Mouse (Mus musculus) embryonic facial prominence, embryonic 12.5 days (tissue): Measurements from ENCODE around the gene Bzw1. TPM values are rescaled to one million over a fixed set of nuclear protein-coding genes. Genes with fewer than 3 reads are reported as not detected.

Experiments used
- ATAC-seq: fragments of 200-750 bp; cut with Nextera tagmentation; 2 replicates; pipeline ENCODE4 v1.8.0; 2017; ENCODE audit not compliant: insufficient number of reproducible peaks, insufficient read depth, low FRiP score, low TSS enrichment
- H3K27ac ChIP-seq: fragments of 300-500 bp; sonication (generic); 2 replicates; pipeline ENCODE4 v1.5.1; 2016; ENCODE audit warnings: mild to moderate bottlenecking
- H3K27me3 ChIP-seq: fragments of 300-500 bp; sonication (generic); 2 replicates; pipeline ENCODE4 v1.6.1; 2016; ENCODE audit warnings: mild to moderate bottlenecking, moderate library complexity
- H3K36me3 ChIP-seq: fragments of 300-500 bp; sonication (generic); 2 replicates; pipeline ENCODE4 v1.6.1; 2016; ENCODE audit warnings: mild to moderate bottlenecking
- H3K4me1 ChIP-seq: fragments of 300-500 bp; sonication (generic); 2 replicates; pipeline ENCODE4 v1.6.1; 2016
- H3K4me2 ChIP-seq: fragments of 300-500 bp; sonication (generic); replicated peaks from 2 replicates; pipeline ENCODE4 v1.6.1; 2016; ENCODE audit warnings: mild to moderate bottlenecking, moderate library complexity
- H3K4me3 ChIP-seq: fragments of 300-500 bp; sonication (generic); 2 replicates; pipeline ENCODE4 v1.5.1; 2016; ENCODE audit warnings: mild to moderate bottlenecking
- H3K9ac ChIP-seq: fragments of 300-500 bp; sonication (generic); 2 replicates; pipeline ENCODE4 v1.6.1; 2016; ENCODE audit warnings: mild to moderate bottlenecking, moderate library complexity
- H3K9me3 ChIP-seq: fragments of 300-500 bp; sonication (generic); 2 replicates; pipeline ENCODE4 v1.6.1; 2016; ENCODE audit warnings: mild to moderate bottlenecking, moderate library complexity
- WGBS: fragments of 180-500 bp; shearing (Covaris S2); methylation state at CpG from one replicate; pipeline ENCODE4 v1.1.7; 2016; 5-methylcytosine and 5-hydroxymethylcytosine counted together
- polyA plus RNA-seq: library from polyadenylated mRNA; unstranded; fragments of >200 nt; fragmentation: Nextera tagmentation; extraction: Ambion mirVana; gene quantifications from 2 replicates; pipeline ENCODE4 v1.2.1, GENCODE M21; 2016

Bzw1 gene
- polyA plus RNA-seq, 1 experiment from 2014 or later = 417 TPM

DNA sequence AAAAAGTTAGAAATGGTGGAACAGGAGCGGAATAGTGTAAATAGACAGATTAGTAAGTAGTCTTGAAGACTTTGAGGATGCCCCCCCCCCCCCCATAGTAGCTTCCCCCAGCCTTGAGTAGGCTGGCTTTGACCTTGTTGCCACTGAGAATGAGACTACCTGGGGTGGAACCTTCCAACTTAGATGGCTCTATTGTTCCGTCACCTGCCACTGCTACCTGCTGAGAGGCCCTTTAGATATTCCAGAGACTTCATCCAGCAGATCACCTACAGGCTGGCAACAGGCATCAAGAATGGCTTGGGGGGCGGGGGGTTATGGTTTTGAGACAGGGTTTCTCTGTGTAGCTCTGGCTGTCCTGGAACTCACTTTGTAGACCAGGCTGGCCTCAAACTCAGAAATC is 31.9 kb downstream of the Bzw1 start:
- Histone ChIP-seq H3K9me3 (no peaks in the 10 kb centered on the region), H3K9ac (no peak overlapping the region), H3K27me3 (no peaks in the 10 kb centered on the region), H3K27ac (no peak overlapping the region), H3K4me2 (no peak overlapping the region), H3K4me3 (no peak overlapping the region), H3K36me3 (peaks cover 15% of the 10 kb centered on the region), H3K4me1 (peaks cover 15% of the 10 kb centered on the region)
- no peak for ATAC-seq
- 89% methylated on average over 3 of the region's 3 CpGs for WGBS

DNA sequence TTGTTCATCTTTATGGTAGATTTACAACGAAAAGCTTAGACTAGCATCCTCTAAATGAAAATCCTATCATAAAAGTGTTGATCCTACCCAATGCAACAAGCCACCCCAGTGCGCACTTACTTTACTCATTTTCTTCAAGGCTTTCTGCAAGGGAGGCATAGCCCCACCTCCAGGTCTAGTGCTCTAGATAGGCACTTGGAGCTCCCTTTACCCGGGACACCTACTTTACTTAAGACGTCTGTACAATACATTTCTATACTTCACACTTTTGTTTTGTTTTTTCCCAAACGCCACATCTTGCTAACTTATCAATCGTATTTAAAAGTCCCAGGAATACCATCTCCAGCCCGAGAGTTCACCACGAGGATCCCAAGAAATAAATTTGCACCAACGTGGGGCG is 52.0 kb downstream of the Bzw1 start:
- 14% methylated on average over 10 of the region's 10 CpGs for WGBS
- peak overlapping the region; percentile 78 for H3K9ac ChIP-seq
- H3K4me2 ChIP-seq = peak overlapping the region; percentile 72
- H3K9me3 ChIP-seq = no peaks in the 10 kb centered on the region
- H3K27me3 ChIP-seq = no peaks in the 10 kb centered on the region
- H3K27ac ChIP-seq = peak overlapping the region; percentile 92
- peaks cover 21% of the 10 kb centered on the region for H3K4me1 ChIP-seq
- H3K4me3 ChIP-seq = peak overlapping the region; percentile 66
- peaks cover 43% of the 10 kb centered on the region for H3K36me3 ChIP-seq
- no peak for ATAC-seq

DNA sequence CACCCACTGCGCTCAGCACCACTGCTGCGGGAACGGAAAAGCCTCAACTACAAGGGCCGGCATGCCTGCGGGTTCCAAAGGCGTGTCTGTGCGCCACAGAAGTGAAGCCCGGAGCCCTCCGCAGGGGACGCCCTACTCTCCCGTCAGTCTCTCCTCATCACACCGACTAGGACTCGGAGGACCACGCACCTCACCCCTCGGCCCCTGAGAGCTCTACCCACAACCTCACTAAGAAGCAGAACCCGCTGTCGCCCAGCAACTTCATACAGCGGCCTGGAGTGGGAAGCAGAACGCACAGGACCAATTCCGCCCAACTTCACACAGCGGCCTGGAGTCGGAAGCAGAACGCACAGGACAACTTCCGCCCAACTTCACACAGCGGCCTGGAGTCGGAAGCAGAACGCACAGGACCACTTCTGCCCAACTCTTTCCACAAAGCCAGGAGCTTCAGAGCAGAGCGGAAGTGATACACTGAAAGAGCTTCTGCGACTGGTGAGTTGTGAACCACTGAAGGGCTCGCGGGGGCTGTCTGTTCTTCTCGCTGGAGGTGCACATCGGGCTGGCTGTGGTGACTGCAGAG is 52.5 kb downstream of the Bzw1 start, which contains the start of the genes Nif3l1 and Ppil3:
Gene Nif3l1, plus strand, starts transcription at position 9 of the 580 bp plus-strand sequence.
Gene Ppil3, minus strand, starts transcription at position 344 of the 580 bp plus-strand sequence.
- H3K4me1 ChIP-seq = peaks cover 21% of the 10 kb centered on the region
- H3K36me3 ChIP-seq = peaks cover 39% of the 10 kb centered on the region
- peak within 1 kb of the TSS; percentile 92 for H3K27ac ChIP-seq
- H3K4me2 ChIP-seq = peak within 1 kb of the TSS; percentile 72
- peak; percentile 93 for ATAC-seq
- peak within 1 kb of the TSS; percentile 66 for H3K4me3 ChIP-seq
- H3K9ac ChIP-seq = peak within 1 kb of the TSS; percentile 78
- H3K9me3 ChIP-seq = no peaks in the 10 kb centered on the region
- H3K27me3 ChIP-seq = no peaks in the 10 kb centered on the region
- under 1% methylated on average over 33 of the region's 33 CpGs for WGBS

DNA sequence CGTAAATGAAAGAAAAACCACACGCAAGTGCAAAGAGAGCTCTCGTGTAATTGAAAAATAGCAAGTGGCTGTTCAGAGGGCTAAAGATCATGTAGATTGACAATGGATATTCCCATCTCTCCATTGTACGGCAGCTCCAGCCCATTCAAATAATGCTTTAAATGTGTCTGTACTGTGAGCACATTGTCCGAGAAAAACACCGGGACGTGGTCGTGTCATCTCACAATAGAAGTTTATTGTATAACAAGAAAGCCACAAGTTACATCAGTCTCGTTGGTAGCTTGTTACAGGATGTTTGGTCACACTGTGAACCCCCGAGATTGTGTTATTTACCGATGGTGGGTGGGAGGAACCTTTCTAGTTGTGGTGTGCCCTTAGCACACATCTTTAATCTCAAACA is 53.2 kb downstream of the Bzw1 start:
- Histone ChIP-seq H3K27me3 (no peaks in the 10 kb centered on the region), H3K9me3 (no peaks in the 10 kb centered on the region), H3K36me3 (peaks cover 42% of the 10 kb centered on the region), H3K27ac (peak overlapping the region; percentile 92), H3K4me3 (peak overlapping the region; percentile 66), H3K4me2 (peak overlapping the region; percentile 72), H3K9ac (peak overlapping the region; percentile 78), H3K4me1 (peaks cover 21% of the 10 kb centered on the region)
- WGBS = 7% methylated on average over 11 of the region's 11 CpGs
- no peak for ATAC-seq

DNA sequence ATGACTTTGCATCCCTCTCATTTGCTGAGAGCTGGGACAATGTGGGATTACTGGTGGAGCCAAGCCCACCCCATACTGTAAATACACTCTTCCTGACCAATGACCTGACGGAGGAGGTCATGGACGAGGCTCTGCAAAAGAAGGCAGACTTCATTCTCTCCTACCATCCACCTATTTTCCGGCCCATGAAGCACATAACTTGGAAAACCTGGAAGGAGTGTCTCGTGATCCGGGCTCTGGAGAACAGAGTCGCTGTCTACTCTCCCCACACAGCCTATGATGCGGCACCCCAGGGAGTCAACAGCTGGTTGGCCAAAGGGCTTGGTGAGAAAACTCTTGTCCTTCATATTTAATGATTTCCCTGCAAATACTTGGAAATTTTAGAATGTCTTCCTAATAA is 55.1 kb downstream of the Bzw1 start:
- no peak for ATAC-seq
- H3K4me3 ChIP-seq = no peak overlapping the region
- no peaks in the 10 kb centered on the region for H3K9me3 ChIP-seq
- WGBS = 95% methylated on average over 7 of the region's 7 CpGs
- H3K4me1 ChIP-seq = peaks cover 21% of the 10 kb centered on the region
- peaks cover 44% of the 10 kb centered on the region for H3K36me3 ChIP-seq
- H3K9ac ChIP-seq = no peak overlapping the region
- H3K4me2 ChIP-seq = no peak overlapping the region
- no peak overlapping the region for H3K27ac ChIP-seq
- H3K27me3 ChIP-seq = no peaks in the 10 kb centered on the region

DNA sequence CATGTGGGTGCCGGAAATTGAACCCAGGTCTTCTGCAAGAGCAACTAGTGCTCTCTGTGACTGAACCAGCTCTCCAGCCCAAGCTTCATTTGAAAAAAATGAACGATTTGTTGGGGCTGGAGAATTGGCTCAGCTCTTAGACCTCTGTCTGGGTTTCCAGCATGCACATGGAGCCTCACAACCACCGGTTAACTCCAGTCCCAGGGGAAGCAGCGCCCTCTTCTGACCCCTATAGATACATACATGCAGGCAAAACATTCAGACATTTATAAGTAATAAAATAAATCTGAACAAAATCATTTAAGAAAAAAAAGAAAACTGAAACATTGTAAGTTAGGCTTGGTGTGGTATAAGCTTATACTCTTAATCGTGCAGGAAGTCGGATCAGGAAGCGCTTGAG is 55.7 kb downstream of the Bzw1 start:
- Histone ChIP-seq H3K9me3 (no peaks in the 10 kb centered on the region), H3K27ac (no peak overlapping the region), H3K27me3 (no peaks in the 10 kb centered on the region), H3K4me3 (no peak overlapping the region), H3K4me1 (peaks cover 21% of the 10 kb centered on the region), H3K9ac (no peak overlapping the region), H3K4me2 (no peak overlapping the region), H3K36me3 (peaks cover 50% of the 10 kb centered on the region)
- 80% methylated on average over 7 of the region's 7 CpGs for WGBS
- ATAC-seq = no peak

DNA sequence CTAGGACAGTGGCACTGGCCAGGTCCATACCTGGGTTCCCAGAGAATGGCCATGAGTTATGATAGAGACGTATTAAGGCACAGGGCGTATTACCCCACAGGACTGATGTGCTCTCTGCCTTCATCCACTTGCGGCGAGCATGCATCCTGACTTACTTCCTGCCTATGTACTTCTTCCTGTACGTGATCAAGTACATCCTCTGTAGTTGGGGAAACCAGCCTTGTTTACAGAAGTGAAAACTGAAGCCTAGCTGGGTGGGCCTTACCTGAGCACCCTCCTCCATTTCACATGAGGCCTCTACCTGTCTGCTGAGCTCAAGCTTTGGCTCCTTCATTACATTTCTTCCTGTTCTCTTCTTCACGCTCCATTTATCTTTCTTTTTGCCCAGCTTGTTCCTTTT is 61.6 kb downstream of the Bzw1 start:
- Histone ChIP-seq H3K4me3 (no peak overlapping the region), H3K9ac (no peak overlapping the region), H3K4me2 (no peak overlapping the region), H3K27ac (no peak overlapping the region), H3K27me3 (no peaks in the 10 kb centered on the region), H3K4me1 (no peaks in the 10 kb centered on the region), H3K36me3 (peaks cover 83% of the 10 kb centered on the region), H3K9me3 (no peaks in the 10 kb centered on the region)
- no peak for ATAC-seq
- WGBS = 94% methylated on average over 6 of the region's 6 CpGs

Other genes starting within 250 kb of the Bzw1 start
- gene Aox4, start 182.5 kb upstream of the Bzw1 start, polyA plus RNA-seq = 0.14 TPM in 2 replicates
- gene Aox2, start 114.6 kb upstream of the Bzw1 start, polyA plus RNA-seq = 0.09 and 0.15 TPM in 2 replicates
- 222 and 233 TPM in 2 replicates for gene Clk1, start 31.2 kb downstream of the Bzw1 start, polyA plus RNA-seq
- 56.0 and 56.8 TPM in 2 replicates for gene Nif3l1, start 52.3 kb downstream of the Bzw1 start, polyA plus RNA-seq
- 53.4 and 59.4 TPM in 2 replicates for gene Ppil3, start 52.6 kb downstream of the Bzw1 start, polyA plus RNA-seq
- gene Orc2, start 112.2 kb downstream of the Bzw1 start, polyA plus RNA-seq = 39.8 and 40.4 TPM in 2 replicates
- gene Fam126b, start 193.4 kb downstream of the Bzw1 start, polyA plus RNA-seq = 8.1 and 9.3 TPM in 2 replicates
- 151 and 153 TPM in 2 replicates for gene Ndufb3, start 193.5 kb downstream of the Bzw1 start, polyA plus RNA-seq